Mouse (Mus musculus) spleen, adult 2 months (tissue): ENCODE results near the gene Tfr2. TPM values are rescaled to one million over a fixed set of nuclear protein-coding genes. Genes with fewer than 3 reads are reported as not detected.

Source experiments
- DNase-seq, 2 experiments: peaks; one replicate each; pipeline versions ENCODE4 v3.0.0 to v3.0.0-alpha.2; 2012 to 2021; ENCODE audit warnings: low spot score in 2 of 2, low read depth in 1 of 2
- H3K27ac ChIP-seq: fragments of 200-500 bp; 2 replicates; pipeline ENCODE4 v1.5.1; 2012; ENCODE audit warnings: low read length, inconsistent platforms; ENCODE audit not compliant: insufficient read depth
- H3K27me3 ChIP-seq: fragments of 200-500 bp; 2 replicates; pipeline ENCODE4 v1.6.1; 2012; ENCODE audit warnings: mild to moderate bottlenecking, moderate library complexity, low read length, inconsistent platforms; ENCODE audit not compliant: control insufficient read depth, insufficient read depth
- H3K36me3 ChIP-seq: fragments of 200-500 bp; 2 replicates; pipeline ENCODE4 v1.6.1; 2012; ENCODE audit warnings: mild to moderate bottlenecking, low read length, inconsistent platforms; ENCODE audit not compliant: control insufficient read depth, insufficient read depth
- H3K4me1 ChIP-seq: fragments of 200-500 bp; 2 replicates; pipeline ENCODE4 v1.6.1; 2011; ENCODE audit warnings: inconsistent platforms; ENCODE audit not compliant: control insufficient read depth, insufficient read depth, insufficient read length
- H3K4me3 ChIP-seq: fragments of 200-500 bp; 2 replicates; pipeline ENCODE4 v1.5.1; 2011; ENCODE audit warnings: mild to moderate bottlenecking, inconsistent platforms; ENCODE audit not compliant: insufficient read depth, insufficient read length; ENCODE audit errors: extremely low read depth
- CTCF ChIP-seq: fragments of 200-500 bp; IDR thresholded peaks from 2 replicates; pipeline ENCODE4 v1.5.1; 2011; ENCODE audit warnings: mild to moderate bottlenecking, inconsistent platforms; ENCODE audit not compliant: insufficient read depth, insufficient read length, insufficient replicate concordance; ENCODE audit errors: extremely low read depth
- POLR2A ChIP-seq: fragments of 200-500 bp; IDR thresholded peaks from 2 replicates; pipeline ENCODE4 v1.6.1; 2011; ENCODE audit warnings: low read depth, low read length, inconsistent platforms
- WGBS: fragments of 180-500 bp; shearing (Covaris S2); methylation state at CpG from one replicate; pipeline ENCODE4 v1.1.7; 2018; 5-methylcytosine and 5-hydroxymethylcytosine counted together
- polyA plus RNA-seq: library from polyadenylated mRNA; depleted of rRNA; stranded (reverse); fragments of >200 nt; gene quantifications from 2 replicates; pipeline ENCODE4 v1.2.3, GENCODE M21; 2012

The Tfr2 gene
- polyA plus RNA-seq, 1 experiment, result 12.2 TPM

DNA sequence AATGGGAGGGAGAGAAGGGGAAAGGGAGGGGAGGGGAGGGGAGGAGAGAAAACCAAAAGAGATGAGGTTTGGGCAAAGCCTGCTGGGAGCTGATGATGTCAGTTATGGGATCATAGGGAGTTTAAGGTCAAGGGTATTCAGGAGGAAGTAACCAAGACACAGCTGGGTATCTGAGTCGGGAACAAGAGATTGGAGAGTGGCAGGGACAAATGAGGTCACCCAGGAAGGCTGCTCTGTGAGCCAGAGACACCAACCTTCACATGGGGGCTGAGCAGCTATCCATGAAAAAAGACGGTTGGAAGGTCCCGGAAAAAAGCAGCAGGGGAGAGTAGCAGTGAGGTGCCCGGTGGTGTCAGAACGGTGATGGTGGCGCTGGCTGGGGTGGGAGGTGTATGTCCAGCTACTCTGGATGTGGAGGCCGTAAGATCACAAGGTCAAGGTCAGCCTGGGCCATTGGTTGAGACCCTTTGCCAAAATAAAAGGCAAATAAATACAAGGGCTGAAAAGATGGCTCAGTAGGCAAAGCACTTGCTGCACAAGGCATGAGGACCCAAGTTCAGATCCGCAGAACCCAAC, 1.3 kb upstream of the Tfr2 start:
- no peak for DNase-seq
- Histone ChIP-seq H3K4me3 (no peak overlapping the region), H3K27ac (no peak overlapping the region), H3K36me3 (no peaks in the 10 kb centered on the region), H3K4me1 (peaks cover 13% of the 10 kb centered on the region; the same call in 1 of the 2 replicates), H3K27me3 (no peaks in the 10 kb centered on the region)
- TF ChIP-seq CTCF, result no peak
- no peak for TF ChIP-seq POLR2A
- WGBS, result 85% methylated on average over 8 of the region's 8 CpGs

DNA sequence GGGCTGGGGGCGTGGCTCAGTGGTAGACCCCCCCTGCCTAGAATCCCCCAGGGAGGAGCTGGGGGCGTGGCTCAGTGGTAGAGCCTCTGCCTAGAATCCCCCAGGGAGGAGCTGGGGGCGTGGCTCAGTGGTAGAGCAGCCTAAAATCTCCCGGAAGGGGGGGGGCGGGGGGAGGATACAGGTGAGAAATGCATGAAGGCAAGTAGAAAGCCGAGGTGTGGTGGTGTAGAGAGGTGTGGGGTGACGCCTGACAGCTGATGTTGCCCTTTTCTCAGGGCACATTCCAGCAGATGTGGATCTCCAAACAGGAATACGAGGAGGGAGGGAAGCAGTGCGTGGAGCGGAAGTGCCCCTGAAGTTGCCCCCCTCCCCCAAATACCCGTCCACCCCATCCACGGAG, 609 bp upstream of the Tfr2 start:
- no peak for DNase-seq
- TF ChIP-seq POLR2A, result no peak
- TF ChIP-seq CTCF, result no peak
- no peak overlapping the region for H3K27ac ChIP-seq
- no peak overlapping the region for H3K4me3 ChIP-seq
- H3K36me3 ChIP-seq, result no peaks in the 10 kb centered on the region
- peaks cover 13% of the 10 kb centered on the region; the same call in 1 of the 2 replicates for H3K4me1 ChIP-seq
- no peaks in the 10 kb centered on the region for H3K27me3 ChIP-seq
- WGBS, result 62% methylated on average over 12 of the region's 12 CpGs

DNA sequence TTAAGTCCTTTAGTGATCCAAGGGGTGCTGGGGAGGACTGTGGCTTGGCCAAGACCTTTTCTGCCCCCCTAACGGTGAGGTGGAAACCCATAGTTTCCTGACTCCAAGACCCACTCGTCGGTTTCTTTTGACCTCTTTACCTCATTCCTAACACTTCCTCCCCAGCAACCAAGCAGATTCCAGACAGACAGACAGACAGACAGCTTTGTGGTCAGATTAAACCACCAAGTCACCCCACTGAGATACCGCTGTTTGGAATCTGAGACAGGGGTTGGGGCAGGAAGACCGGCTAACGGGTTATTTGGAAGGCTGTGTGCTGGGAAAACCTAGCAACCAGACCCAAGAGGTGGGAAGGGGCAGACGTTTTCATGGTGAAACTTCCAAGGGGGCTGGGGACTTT, 541 bp downstream of the Tfr2 start:
- WGBS, result 4% methylated on average over 7 of the region's 7 CpGs
- Histone ChIP-seq H3K27ac (no peak overlapping the region), H3K4me1 (peaks cover 13% of the 10 kb centered on the region; the same call in 1 of the 2 replicates), H3K36me3 (no peaks in the 10 kb centered on the region), H3K4me3 (no peak overlapping the region), H3K27me3 (no peaks in the 10 kb centered on the region)
- DNase-seq, result no peak
- no peak for TF ChIP-seq POLR2A
- TF ChIP-seq CTCF, result no peak

DNA sequence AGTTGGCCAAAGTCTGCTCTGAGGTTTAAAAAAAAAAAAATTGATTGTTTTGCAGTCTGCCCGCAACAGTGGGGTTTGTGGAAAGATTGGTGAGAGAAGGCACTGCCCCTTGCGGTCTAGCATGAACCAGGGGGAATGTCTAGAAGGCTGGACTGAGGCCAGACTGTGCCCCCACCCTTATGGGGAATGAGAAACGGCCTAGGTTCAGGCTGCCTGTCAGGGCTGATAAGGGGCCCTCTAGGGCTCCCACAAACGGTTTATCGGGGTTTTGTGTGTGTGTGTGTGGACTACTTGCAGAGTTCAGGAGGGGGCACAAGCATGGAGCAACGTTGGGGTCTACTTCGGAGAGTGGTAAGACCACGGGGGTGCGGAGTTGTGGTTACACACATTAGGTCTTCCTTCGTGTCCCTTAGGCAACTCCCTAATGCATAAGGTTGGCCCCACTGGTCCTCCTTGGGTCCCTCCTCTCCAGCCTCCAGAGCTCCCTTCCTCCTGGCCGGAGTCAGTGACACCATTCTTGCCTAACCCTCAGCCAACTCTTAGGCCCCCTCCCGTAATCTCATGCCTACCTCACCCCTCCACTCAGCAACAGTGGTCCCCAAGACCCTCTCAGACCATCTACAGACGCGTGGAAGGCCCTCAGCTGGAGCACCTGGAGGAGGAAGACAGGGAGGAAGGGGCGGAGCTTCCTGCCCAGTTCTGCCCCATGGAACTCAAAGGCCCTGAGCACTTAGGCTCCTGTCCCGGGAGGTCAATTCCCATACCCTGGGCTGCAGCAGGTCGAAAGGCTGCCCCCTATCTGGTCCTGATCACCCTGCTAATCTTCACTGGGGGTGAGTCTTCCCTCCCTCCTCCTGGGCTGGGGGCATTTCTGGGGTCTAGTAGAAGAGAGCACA, 1.3 kb downstream of the Tfr2 start:
- DNase-seq, result no peak
- no peaks in the 10 kb centered on the region for H3K27me3 ChIP-seq
- H3K27ac ChIP-seq, result no peak overlapping the region
- WGBS, result 10% methylated on average over 17 of the region's 17 CpGs
- no peaks in the 10 kb centered on the region for H3K36me3 ChIP-seq
- no peak for TF ChIP-seq POLR2A
- H3K4me1 ChIP-seq, result peaks cover 13% of the 10 kb centered on the region; the same call in 1 of the 2 replicates
- H3K4me3 ChIP-seq, result no peak overlapping the region; the same call in 1 of the 2 replicates

DNA sequence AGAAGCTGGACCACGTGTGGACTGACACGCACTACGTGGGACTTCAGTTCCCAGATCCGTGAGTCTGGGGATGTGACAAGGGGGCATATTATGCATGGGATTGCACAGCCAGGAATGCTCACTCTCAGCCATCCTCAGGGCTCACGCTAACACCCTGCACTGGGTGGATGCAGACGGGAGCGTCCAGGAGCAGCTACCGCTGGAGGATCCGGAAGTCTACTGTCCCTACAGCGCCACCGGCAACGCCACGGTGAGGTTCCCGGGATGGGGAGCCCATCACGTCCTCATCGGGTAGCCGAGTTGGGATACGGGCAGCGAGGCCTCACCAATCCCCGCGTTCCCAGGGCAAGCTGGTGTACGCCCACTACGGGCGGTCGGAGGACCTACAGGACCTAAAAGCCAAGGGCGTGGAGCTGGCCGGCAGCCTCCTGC, 4.8 kb downstream of the Tfr2 start:
- no peaks in the 10 kb centered on the region for H3K36me3 ChIP-seq

DNA sequence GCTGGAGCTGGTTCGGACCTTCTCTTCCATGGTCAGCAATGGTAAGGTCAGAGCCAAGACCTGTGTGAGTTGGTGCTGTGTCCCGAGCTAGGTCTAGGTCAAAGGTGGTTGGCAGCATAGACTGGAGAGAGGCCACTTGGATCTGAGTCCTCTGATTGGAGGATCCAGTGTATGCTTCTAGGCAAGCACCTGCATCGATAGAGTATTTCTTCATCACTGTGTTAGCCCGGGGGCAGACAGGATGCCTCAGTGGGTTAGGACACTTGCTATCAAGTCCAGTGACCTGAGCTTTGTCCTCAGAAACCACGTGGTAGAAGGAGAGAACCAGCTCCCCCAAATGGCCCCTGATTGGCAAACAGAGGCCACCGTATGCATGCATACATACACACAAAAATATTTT, 10.6 kb downstream of the Tfr2 start:
- no peak overlapping the region for H3K27ac ChIP-seq
- no peaks in the 10 kb centered on the region for H3K27me3 ChIP-seq
- no peak for DNase-seq
- 83% methylated on average over 6 of the region's 6 CpGs for WGBS
- H3K36me3 ChIP-seq, result no peaks in the 10 kb centered on the region
- H3K4me1 ChIP-seq, result no peaks in the 10 kb centered on the region
- H3K4me3 ChIP-seq, result no peak overlapping the region
- TF ChIP-seq CTCF (no peak), POLR2A (no peak)

More for the DNA sequence above, 4.8 kb downstream of the Tfr2 start:
- H3K4me3 ChIP-seq, result no peak overlapping the region
- H3K4me1 ChIP-seq, result peaks cover 12% of the 10 kb centered on the region; the same call in 1 of the 2 replicates
- no peak for TF ChIP-seq CTCF
- no peak for TF ChIP-seq POLR2A
- no peaks in the 10 kb centered on the region for H3K27me3 ChIP-seq
- no peak overlapping the region for H3K27ac ChIP-seq
- DNase-seq, result no peak
- WGBS, result 85% methylated on average over 27 of the region's 27 CpGs

DNA sequence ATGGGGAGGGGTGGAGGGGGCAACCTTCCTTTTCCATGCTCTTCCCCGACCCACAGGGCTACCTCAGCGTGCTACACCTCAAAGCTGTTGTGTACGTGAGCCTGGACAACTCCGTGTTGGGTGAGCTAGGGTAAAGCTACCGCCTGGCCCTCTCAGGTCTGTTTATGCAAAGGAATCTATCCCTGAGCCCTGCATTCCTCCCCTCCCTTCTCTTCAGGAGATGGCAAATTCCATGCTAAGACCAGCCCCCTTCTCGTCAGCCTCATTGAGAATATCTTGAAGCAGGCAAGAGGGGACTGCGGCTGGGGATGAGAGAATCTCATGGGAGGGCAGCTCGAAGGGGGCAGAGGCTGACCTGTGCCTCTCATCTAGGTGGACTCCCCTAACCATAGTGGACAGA, 13.1 kb downstream of the Tfr2 start:
- H3K36me3 ChIP-seq, result no peaks in the 10 kb centered on the region
- no peaks in the 10 kb centered on the region for H3K4me1 ChIP-seq
- H3K27ac ChIP-seq, result no peak overlapping the region
- no peaks in the 10 kb centered on the region for H3K27me3 ChIP-seq
- H3K4me3 ChIP-seq, result no peak overlapping the region
- 93% methylated on average over 8 of the region's 8 CpGs for WGBS
- DNase-seq, result no peak
- TF ChIP-seq CTCF (no peak), POLR2A (no peak)
